Mouse (Mus musculus) bone marrow macrophage, adult 2 months (primary cell): Measurements from ENCODE around the gene Cpeb1. TPM values are rescaled to one million over a fixed set of nuclear protein-coding genes. Genes with fewer than 3 reads are reported as not detected.

ENCODE experiments used
- H3K27ac ChIP-seq: 2 replicates; pipeline ENCODE4 v1.5.1; 2012; ENCODE audit warnings: low read depth, low read length; ENCODE audit not compliant: insufficient read depth
- H3K4me1 ChIP-seq: 2 replicates; pipeline ENCODE4 v1.6.1; 2012; ENCODE audit warnings: low read length; ENCODE audit not compliant: control insufficient read depth, insufficient read depth
- H3K4me3 ChIP-seq: 2 replicates; pipeline ENCODE4 v1.5.1; 2012; ENCODE audit warnings: mild to moderate bottlenecking, low read length, moderate library complexity; ENCODE audit not compliant: insufficient read depth
- CTCF ChIP-seq: IDR thresholded peaks from 2 replicates; pipeline ENCODE4 v1.5.1; 2012; ENCODE audit warnings: low read depth, mild to moderate bottlenecking, low read length, moderate library complexity
- POLR2A ChIP-seq: IDR thresholded peaks from 2 replicates; pipeline ENCODE4 v1.6.1; 2012; ENCODE audit warnings: mild to moderate bottlenecking, low read depth, low read length, borderline replicate concordance
- polyA plus RNA-seq: library from polyadenylated mRNA; stranded (reverse); fragments of >200 nt; gene quantifications from 2 replicates; pipeline ENCODE4 v1.2.4, GENCODE M21; 2012; ENCODE audit not compliant: missing spikeins, insufficient read depth, insufficient read length

Cpeb1 gene
- polyA plus RNA-seq, 1 experiment, result 0.97 TPM

- Histone ChIP-seq H3K4me1 (peaks cover 13% of the 10 kb centered on the region), H3K4me3 (no peak overlapping the region), H3K27ac (no peak overlapping the region)
- TF ChIP-seq POLR2A (no peak), CTCF (no peak)
Observed at GRCm38 (mm10) chr7:81311130-81311529, 144.1 kb downstream of the Cpeb1 start.

- Histone ChIP-seq H3K4me1 (peaks cover 15% of the 10 kb centered on the region), H3K27ac (no peak overlapping the region), H3K4me3 (no peak overlapping the region)
- TF ChIP-seq POLR2A, result no peak
- TF ChIP-seq CTCF, result no peak
Observed at GRCm38 (mm10) chr7:81309247-81309646, 146.0 kb downstream of the Cpeb1 start.

- peak overlapping the region; percentile 21; the same call in 1 of the 2 replicates for H3K27ac ChIP-seq
- no peak overlapping the region for H3K4me3 ChIP-seq
- TF ChIP-seq CTCF (no peak), POLR2A (no peak)
- H3K4me1 ChIP-seq, result peaks cover 21% of the 10 kb centered on the region
Observed at GRCm38 (mm10) chr7:81307735-81308134, 147.5 kb downstream of the Cpeb1 start.

- Histone ChIP-seq H3K4me1 (peaks cover 21% of the 10 kb centered on the region), H3K27ac (no peak overlapping the region), H3K4me3 (no peak overlapping the region)
- TF ChIP-seq POLR2A, result no peak
- no peak for TF ChIP-seq CTCF
Observed at GRCm38 (mm10) chr7:81304675-81305074, 150.6 kb downstream of the Cpeb1 start.

GRCm38 (mm10) chr7:81304100-81304499 lies 151.2 kb downstream of the Cpeb1 start:
- Histone ChIP-seq H3K27ac (no peak overlapping the region), H3K4me3 (no peak overlapping the region), H3K4me1 (peaks cover 26% of the 10 kb centered on the region)
- no peak for TF ChIP-seq POLR2A
- no peak for TF ChIP-seq CTCF

GRCm38 (mm10) chr7:81303682-81304081 lies 151.6 kb downstream of the Cpeb1 start:
- TF ChIP-seq CTCF (peak; percentile 58), POLR2A (no peak)
- Histone ChIP-seq H3K4me1 (peaks cover 28% of the 10 kb centered on the region), H3K4me3 (no peak overlapping the region), H3K27ac (no peak overlapping the region)

- TF ChIP-seq CTCF (no peak), POLR2A (no peak)
- H3K4me3 ChIP-seq, result no peak overlapping the region
- H3K4me1 ChIP-seq, result peaks cover 22% of the 10 kb centered on the region
Observed at GRCm38 (mm10) chr7:81301323-81301722, 153.9 kb downstream of the Cpeb1 start.

GRCm38 (mm10) chr7:81298206-81298605 lies 157.1 kb downstream of the Cpeb1 start:
- TF ChIP-seq POLR2A (no peak), CTCF (no peak)
- Histone ChIP-seq H3K4me1 (peaks cover 21% of the 10 kb centered on the region), H3K4me3 (no peak overlapping the region), H3K27ac (no peak overlapping the region)

More at GRCm38 (mm10) chr7:81301323-81301722, 153.9 kb downstream of the Cpeb1 start:
- no peak overlapping the region for H3K27ac ChIP-seq

Other genes with a start within 250 kb of the Cpeb1 start
- gene Pde8a, start 241.9 kb downstream of the Cpeb1 start, polyA plus RNA-seq, result 26.5 and 31.7 TPM in 2 replicates
- 1,512 and 1,555 TPM in 2 replicates for gene Rps17, start 110.2 kb downstream of the Cpeb1 start, polyA plus RNA-seq
- gene Ap3b2, start 38.5 kb upstream of the Cpeb1 start, polyA plus RNA-seq, result not detected in 2 replicates
- not detected in 2 replicates for gene BC048679, start 42.8 kb upstream of the Cpeb1 start, polyA plus RNA-seq
- 0.32 and 0.40 TPM in 2 replicates for gene Fsd2, start 111.5 kb upstream of the Cpeb1 start, polyA plus RNA-seq
- 13.4 and 15.8 TPM in 2 replicates for gene Whamm, start 115.8 kb upstream of the Cpeb1 start, polyA plus RNA-seq